Mouse (Mus musculus): ENCODE measurements at regions not wholly inside any gene's neighbourhood (a gene's known extent, or its start where the extent isn't known, plus 50 kb on each side); places are given as distances from the start of the nearest gene placed in this dataset.

DNA sequence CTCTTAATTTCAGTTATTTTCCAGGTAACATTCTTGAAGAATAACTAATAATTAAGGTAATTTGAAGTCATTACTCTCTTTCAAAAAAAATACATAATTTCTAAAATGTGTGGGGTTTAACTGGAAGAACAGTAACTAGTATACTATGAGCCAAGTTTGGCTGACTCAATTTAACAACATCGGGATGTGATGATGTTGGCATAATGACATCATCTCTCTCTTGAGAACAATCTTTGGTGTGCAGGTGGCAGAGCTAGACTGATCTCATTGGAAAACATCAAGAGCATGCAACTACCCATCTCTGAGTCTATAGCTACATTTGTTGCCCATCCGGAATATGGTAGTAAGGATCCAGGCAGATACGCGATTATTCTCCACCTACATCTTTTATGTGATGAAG lies 1251.7 kb upstream of the Zeb2 start:
- H3K27me3 ChIP-seq (ENCODE audit: control insufficient read depth, insufficient read depth, low read length), result no peaks in the 10 kb centered on the region
- DNase-seq (ENCODE audit: low read depth in 1 of 2, low spot score in 2 of 2), result no peak
- H3K27ac ChIP-seq (ENCODE audit: insufficient read depth, low read length), result no peak overlapping the region
- H3K4me1 ChIP-seq (ENCODE audit: control insufficient read depth, insufficient read depth, insufficient read length), result peaks cover 2% of the 10 kb centered on the region; the same call in 1 of the 2 replicates
- WGBS, result 93% methylated on average over 4 of the region's 4 CpGs
- TF ChIP-seq POLR2A (IDR thresholded peaks at IDR 0.05; ENCODE audit: low read depth, low read length) (no peak), CTCF (IDR thresholded peaks at IDR 0.05; ENCODE audit: extremely low read depth, insufficient read depth, insufficient read length, insufficient replicate concordance) (no peak)
- no peak overlapping the region for H3K4me3 ChIP-seq (ENCODE audit: extremely low read depth, insufficient read depth, insufficient read length)
- no peaks in the 10 kb centered on the region for H3K36me3 ChIP-seq (ENCODE audit: control insufficient read depth, insufficient read depth, low read length)

DNA sequence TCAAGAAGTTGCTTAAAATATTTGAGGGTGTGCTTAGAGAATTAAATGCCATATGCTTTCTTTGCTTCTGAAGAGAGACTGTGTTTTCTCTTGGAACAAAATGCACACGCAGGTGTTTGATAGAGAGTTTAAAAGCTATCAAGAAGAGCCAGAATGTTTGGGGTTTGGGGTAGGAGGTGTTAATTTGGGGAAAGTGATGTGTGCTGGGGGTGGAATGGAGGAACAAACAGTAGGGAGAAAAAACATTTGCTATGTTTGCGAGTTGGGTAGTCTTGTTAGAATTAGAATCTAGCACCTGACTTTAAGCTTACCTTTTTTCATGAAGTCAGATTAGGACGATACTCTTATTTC lies 1248.9 kb upstream of the Zeb2 start:
- no peaks in the 10 kb centered on the region for H3K36me3 ChIP-seq (ENCODE audit: control insufficient read depth, insufficient read depth, low read length)
- H3K27me3 ChIP-seq (ENCODE audit: control insufficient read depth, insufficient read depth, low read length), result no peaks in the 10 kb centered on the region
- no peak for DNase-seq (ENCODE audit: low read depth in 1 of 2, low spot score in 2 of 2)
- no peak overlapping the region for H3K4me3 ChIP-seq (ENCODE audit: extremely low read depth, insufficient read depth, insufficient read length)
- H3K27ac ChIP-seq (ENCODE audit: insufficient read depth, low read length), result no peak overlapping the region
- 85% methylated on average over 3 of the region's 3 CpGs for WGBS
- H3K4me1 ChIP-seq (ENCODE audit: control insufficient read depth, insufficient read depth, insufficient read length), result peaks cover 2% of the 10 kb centered on the region; the same call in 1 of the 2 replicates
- TF ChIP-seq CTCF (IDR thresholded peaks at IDR 0.05; ENCODE audit: extremely low read depth, insufficient read depth, insufficient read length, insufficient replicate concordance) (no peak), POLR2A (IDR thresholded peaks at IDR 0.05; ENCODE audit: low read depth, low read length) (no peak)

DNA sequence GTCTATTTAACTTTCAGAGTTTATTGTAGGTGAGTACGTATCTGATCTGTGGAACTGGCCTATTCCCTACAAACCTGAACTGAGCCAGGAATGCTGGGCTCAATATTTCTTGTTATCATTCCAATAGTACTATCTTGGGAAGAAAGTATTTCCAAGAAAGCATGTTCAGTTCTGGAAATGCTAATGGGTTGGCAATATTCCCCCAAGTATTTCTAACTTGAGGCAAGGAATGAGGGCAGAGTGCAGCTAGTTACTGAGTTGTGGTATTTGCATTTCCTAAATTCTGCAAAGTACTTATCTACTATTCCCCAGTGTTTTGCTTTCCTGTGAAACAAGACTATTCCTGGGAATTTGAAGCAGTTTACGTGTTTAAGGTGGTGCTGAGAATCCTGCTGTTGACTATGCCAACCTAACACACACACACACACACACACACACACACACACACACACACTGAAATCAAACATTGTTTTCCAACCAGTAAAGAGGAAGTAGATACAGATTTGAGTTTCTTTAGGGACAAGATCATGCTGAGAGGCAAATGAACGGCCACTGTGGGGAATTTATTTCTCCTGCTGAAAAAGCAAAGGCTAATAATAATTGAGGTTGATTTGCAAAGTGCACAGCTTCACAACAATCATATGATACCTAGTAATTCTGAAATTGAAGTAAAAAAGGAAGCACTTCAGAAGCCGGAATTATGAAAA lies 1248.4 kb upstream of the Zeb2 start:
- TF ChIP-seq CTCF (IDR thresholded peaks at IDR 0.05; ENCODE audit: extremely low read depth, insufficient read depth, insufficient read length, insufficient replicate concordance), result no peak
- TF ChIP-seq POLR2A (IDR thresholded peaks at IDR 0.05; ENCODE audit: low read depth, low read length), result no peak
- no peak overlapping the region for H3K27ac ChIP-seq (ENCODE audit: insufficient read depth, low read length)
- 61% methylated on average over 4 of the region's 4 CpGs for WGBS
- H3K27me3 ChIP-seq (ENCODE audit: control insufficient read depth, insufficient read depth, low read length), result no peaks in the 10 kb centered on the region
- no peaks in the 10 kb centered on the region for H3K36me3 ChIP-seq (ENCODE audit: control insufficient read depth, insufficient read depth, low read length)
- no peak overlapping the region for H3K4me3 ChIP-seq (ENCODE audit: extremely low read depth, insufficient read depth, insufficient read length)
- DNase-seq (ENCODE audit: low read depth in 1 of 2, low spot score in 2 of 2), result no peak
- no peaks in the 10 kb centered on the region for H3K4me1 ChIP-seq (ENCODE audit: control insufficient read depth, insufficient read depth, insufficient read length)

DNA sequence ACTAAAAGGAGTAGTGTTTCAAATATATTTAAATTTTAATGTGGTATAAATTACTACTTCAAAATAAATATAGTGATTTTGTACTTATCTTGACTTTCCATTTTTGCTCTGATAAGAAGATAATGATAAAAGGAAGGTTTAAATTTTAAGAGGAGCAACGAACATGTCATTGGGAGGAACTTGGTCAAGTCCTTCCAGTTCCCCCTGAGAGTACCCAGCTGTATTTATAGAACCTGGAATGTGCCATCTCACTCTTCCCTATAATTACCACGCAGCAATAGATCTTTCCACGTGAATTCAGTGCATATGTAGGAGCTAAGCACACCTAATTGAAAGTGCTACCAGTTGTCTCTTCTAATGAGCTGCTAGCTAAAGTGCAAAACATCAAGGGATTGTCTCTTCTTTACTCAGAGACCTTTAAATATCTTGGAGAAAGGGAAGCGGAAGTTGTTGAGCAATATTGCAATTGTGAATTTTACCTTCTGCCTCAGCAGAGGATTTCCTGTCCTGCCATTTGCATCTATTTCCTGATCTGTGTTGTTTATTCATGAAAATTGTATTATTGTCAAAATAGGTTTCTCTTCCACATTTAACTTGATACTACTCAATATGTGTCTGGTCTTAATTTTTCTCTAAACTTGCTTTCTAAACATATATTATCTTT lies 1243.0 kb upstream of the Zeb2 start:
- no peak overlapping the region for H3K27ac ChIP-seq (ENCODE audit: insufficient read depth, low read length)
- 41% methylated on average over 4 of the region's 4 CpGs for WGBS
- no peaks in the 10 kb centered on the region for H3K27me3 ChIP-seq (ENCODE audit: control insufficient read depth, insufficient read depth, low read length)
- no peaks in the 10 kb centered on the region for H3K36me3 ChIP-seq (ENCODE audit: control insufficient read depth, insufficient read depth, low read length)
- DNase-seq (ENCODE audit: low read depth in 1 of 2, low spot score in 2 of 2), result no peak
- no peak overlapping the region for H3K4me3 ChIP-seq (ENCODE audit: extremely low read depth, insufficient read depth, insufficient read length)
- no peaks in the 10 kb centered on the region for H3K4me1 ChIP-seq (ENCODE audit: control insufficient read depth, insufficient read depth, insufficient read length)
- TF ChIP-seq CTCF (IDR thresholded peaks at IDR 0.05; ENCODE audit: extremely low read depth, insufficient read depth, insufficient read length, insufficient replicate concordance) (no peak), POLR2A (IDR thresholded peaks at IDR 0.05; ENCODE audit: low read depth, low read length) (no peak)

DNA sequence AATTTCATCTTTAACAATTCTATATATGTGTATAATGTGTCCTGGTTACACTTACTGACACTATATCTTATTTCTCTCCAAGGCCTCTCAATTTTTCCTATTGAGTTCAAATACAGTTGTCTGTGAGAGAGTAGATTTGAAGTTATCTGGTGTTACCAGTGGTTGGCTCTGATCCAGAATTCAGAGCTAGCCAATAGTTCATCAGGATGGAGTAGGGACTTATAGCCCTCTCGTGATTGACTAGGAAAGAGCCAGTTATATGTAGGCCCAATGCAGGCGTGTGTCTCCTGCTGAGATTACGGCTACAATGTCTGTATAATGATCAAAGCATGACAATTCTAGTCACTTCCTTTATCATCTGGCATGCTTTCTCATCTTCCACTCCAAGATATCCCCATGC lies 1241.0 kb upstream of the Zeb2 start:
- DNase-seq (ENCODE audit: low read depth in 1 of 2, low spot score in 2 of 2), result no peak
- TF ChIP-seq CTCF (IDR thresholded peaks at IDR 0.05; ENCODE audit: extremely low read depth, insufficient read depth, insufficient read length, insufficient replicate concordance) (no peak), POLR2A (IDR thresholded peaks at IDR 0.05; ENCODE audit: low read depth, low read length) (no peak)
- Histone ChIP-seq H3K4me3 (ENCODE audit: extremely low read depth, insufficient read depth, insufficient read length) (no peak overlapping the region), H3K4me1 (ENCODE audit: control insufficient read depth, insufficient read depth, insufficient read length) (no peaks in the 10 kb centered on the region), H3K27me3 (ENCODE audit: control insufficient read depth, insufficient read depth, low read length) (no peaks in the 10 kb centered on the region), H3K27ac (ENCODE audit: insufficient read depth, low read length) (no peak overlapping the region), H3K36me3 (ENCODE audit: control insufficient read depth, insufficient read depth, low read length) (no peaks in the 10 kb centered on the region)
- WGBS, result 84% methylated on average over 3 of the region's 3 CpGs

DNA sequence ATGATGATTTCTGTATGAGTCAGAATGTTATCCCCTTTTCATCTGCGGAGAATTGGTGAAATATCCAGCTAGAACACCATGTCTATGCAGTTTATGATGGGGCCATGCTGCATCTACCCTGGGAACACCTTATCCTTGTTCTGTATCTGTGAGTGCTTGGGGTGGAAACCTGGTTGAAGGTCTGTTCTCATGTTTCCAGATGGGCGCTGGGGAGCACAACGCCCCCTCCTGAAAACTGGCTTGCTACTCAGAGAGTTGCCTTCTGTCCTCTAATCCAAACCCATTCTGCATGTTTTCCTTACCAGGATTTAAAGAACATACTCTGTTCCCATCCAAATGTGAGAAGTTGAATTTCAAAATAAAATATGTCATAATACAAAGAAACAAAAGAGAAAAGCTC lies 1239.5 kb upstream of the Zeb2 start:
- Histone ChIP-seq H3K4me1 (ENCODE audit: control insufficient read depth, insufficient read depth, insufficient read length) (no peaks in the 10 kb centered on the region), H3K27me3 (ENCODE audit: control insufficient read depth, insufficient read depth, low read length) (no peaks in the 10 kb centered on the region), H3K36me3 (ENCODE audit: control insufficient read depth, insufficient read depth, low read length) (no peaks in the 10 kb centered on the region), H3K4me3 (ENCODE audit: extremely low read depth, insufficient read depth, insufficient read length) (no peak overlapping the region), H3K27ac (ENCODE audit: insufficient read depth, low read length) (no peak overlapping the region)
- TF ChIP-seq POLR2A (IDR thresholded peaks at IDR 0.05; ENCODE audit: low read depth, low read length), result no peak
- TF ChIP-seq CTCF (IDR thresholded peaks at IDR 0.05; ENCODE audit: extremely low read depth, insufficient read depth, insufficient read length, insufficient replicate concordance), result no peak
- 96% methylated on average over 3 of the region's 3 CpGs for WGBS
- DNase-seq (ENCODE audit: low read depth in 1 of 2, low spot score in 2 of 2), result no peak

DNA sequence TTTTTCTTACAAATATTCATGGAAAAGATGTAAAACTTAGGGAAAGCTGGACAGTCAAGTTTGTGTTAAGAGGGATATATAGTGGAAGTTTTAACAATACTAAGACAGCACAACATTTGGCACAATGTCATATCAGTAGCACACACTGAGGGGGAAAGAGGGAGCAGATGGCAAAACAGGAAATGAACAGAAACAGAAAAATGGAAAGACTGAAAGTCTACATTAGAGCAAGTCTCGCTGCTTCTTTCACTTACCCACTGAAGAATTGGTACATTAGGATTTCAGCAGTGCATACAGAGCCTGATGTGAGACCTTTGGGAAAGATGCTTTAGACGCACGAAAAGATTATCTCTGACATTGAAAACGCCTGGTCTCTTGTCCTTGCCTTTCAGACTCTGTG lies 1223.5 kb upstream of the Zeb2 start:
- Histone ChIP-seq H3K27ac (ENCODE audit: insufficient read depth, low read length) (no peak overlapping the region), H3K27me3 (ENCODE audit: control insufficient read depth, insufficient read depth, low read length) (no peaks in the 10 kb centered on the region), H3K4me3 (ENCODE audit: extremely low read depth, insufficient read depth, insufficient read length) (no peak overlapping the region), H3K36me3 (ENCODE audit: control insufficient read depth, insufficient read depth, low read length) (no peaks in the 10 kb centered on the region), H3K4me1 (ENCODE audit: control insufficient read depth, insufficient read depth, insufficient read length) (no peaks in the 10 kb centered on the region)
- TF ChIP-seq CTCF (IDR thresholded peaks at IDR 0.05; ENCODE audit: extremely low read depth, insufficient read depth, insufficient read length, insufficient replicate concordance) (no peak), POLR2A (IDR thresholded peaks at IDR 0.05; ENCODE audit: low read depth, low read length) (no peak)
- no peak for DNase-seq (ENCODE audit: low read depth in 1 of 2, low spot score in 2 of 2)
- WGBS, result 85% methylated on average over 4 of the region's 4 CpGs
